Mouse (Mus musculus) heart, adult 8-10 months (tissue): Measurements from ENCODE around the gene Tmem132d. TPM values are rescaled to one million over a fixed set of nuclear protein-coding genes. Genes with fewer than 3 reads are reported as not detected.

Experiments used
- DNase-seq: peaks from one replicate; pipeline ENCODE4 v3.0.0; 2022; ENCODE audit warnings: low spot score
- total RNA-seq, 4 experiments: library from RNA; stranded (reverse); gene quantifications; 2 replicates each; pipeline ENCODE4 v1.2.4; 2022

Gene Tmem132d
- total RNA-seq, 4 experiments from 2014 or later, result not detected

DNA sequence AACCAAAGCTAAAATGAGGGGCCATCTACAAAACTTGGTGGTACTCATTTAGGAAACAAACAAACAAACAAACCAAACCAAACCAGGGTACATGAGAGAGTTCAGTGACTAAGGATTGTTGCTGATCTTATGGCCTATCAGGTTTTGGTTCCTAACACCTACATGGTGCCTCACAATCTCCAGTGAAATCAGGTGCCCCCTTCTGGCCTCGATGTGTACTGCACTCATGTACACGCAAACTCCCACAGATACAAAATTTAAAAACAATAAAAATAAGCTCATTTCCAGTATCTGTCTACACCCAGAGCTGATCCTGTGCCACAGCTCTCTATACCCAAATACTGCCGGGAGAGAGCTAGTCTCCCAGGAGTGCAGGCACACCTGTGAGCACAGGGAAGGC is 495.0 kb downstream of the Tmem132d start:
- DNase-seq, result no peak

GRCm38 (mm10) chr5:127929687-127930086 is 503.2 kb downstream of the Tmem132d start:
- no peak for DNase-seq

- DNase-seq, result no peak
Observed at GRCm38 (mm10) chr5:127926686-127927085, 506.2 kb downstream of the Tmem132d start.

GRCm38 (mm10) chr5:127924106-127924505 is 508.8 kb downstream of the Tmem132d start:
- DNase-seq, result no peak

GRCm38 (mm10) chr5:127919171-127919570 is 513.7 kb downstream of the Tmem132d start:
- no peak for DNase-seq

DNA sequence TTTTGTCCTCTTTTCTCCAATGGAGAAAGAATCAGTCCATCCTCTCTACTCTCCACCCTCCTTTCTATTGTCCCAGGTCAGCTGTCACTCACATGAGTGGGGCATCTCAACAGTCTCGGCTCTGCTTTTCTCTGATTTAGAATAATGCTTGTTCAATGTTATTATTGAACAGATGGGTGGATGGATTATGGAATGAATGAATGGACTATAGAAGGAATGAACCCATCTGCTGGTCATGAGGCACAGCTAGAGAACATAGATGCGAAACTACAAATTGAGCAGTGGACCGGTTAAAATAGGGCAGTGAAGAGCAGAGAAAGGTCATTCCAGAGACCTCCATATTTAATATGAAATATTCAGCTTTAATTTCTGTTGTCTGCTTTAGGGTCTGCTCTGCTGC is 514.5 kb downstream of the Tmem132d start:
- DNase-seq, result no peak

- DNase-seq, result no peak
Observed at GRCm38 (mm10) chr5:127914157-127914556, 518.7 kb downstream of the Tmem132d start.

- no peak for DNase-seq
Observed at GRCm38 (mm10) chr5:127911603-127912002, 521.3 kb downstream of the Tmem132d start.

- DNase-seq, result no peak
Observed at GRCm38 (mm10) chr5:127910356-127910755, 522.5 kb downstream of the Tmem132d start.

DNA sequence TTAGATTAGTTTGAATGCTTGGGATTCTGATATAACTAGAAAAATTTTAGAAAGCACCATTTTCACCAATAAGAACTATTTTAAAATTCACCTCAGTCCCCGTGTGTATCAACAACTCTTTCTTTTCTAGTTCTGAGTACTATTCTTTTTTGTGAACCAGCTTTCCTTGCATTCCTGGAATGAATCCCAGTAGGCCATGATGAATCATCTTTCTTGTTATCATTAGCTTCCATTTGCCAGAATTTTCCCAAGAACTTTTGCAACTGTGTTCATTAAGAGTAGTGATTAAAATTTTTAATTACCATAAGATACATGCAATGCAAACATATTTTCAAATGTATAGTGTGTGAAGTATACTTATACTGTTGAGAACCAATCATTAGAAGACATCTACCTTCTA is 537.7 kb downstream of the Tmem132d start:
- no peak for DNase-seq

DNA sequence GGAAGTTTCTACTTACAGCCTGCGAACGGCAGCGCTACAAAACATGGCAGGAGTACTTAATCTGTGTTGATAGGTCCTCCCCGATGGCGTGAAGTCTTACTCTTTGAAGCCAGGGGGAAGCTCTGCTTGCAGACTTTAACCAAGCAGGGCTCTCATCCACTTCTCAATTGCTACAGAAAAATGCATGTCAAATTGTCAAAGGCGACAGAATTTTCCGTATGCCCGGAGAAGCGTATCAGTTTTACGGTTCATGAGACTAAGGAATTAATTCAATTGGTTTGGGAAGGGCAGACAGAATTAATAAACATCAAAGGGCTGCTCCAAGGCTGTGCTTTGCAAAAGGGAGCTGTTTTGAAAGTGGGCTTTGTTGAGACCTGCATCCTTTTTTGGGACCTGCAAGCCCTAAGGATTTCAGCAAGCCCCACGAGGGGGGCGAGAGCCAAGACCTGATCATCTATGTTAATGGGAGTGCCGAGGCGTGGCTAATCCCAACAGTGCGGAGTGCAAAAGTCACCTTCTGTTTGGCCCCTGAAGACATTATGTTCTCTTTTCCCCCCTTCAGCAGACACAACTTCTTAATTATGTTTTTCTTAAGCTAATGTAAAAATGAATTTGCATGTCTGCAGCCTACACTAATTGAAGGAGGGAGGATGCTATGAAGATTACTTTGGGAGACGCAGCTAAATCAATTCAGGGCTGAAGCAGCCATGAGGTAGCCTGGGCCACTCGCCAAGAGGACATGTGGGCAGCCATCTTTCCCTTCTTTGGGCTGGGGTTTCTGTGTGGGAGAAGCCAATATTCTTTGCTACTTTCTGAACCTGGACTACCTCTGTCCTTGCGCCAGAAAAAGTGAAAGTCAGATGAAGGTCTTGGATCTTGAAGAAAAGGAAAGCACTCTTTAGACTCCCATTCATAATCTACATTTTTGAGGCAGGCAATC is 547.0 kb downstream of the Tmem132d start:
- DNase-seq, result no peak

- DNase-seq, result no peak
Observed at GRCm38 (mm10) chr5:127883021-127883420, 549.9 kb downstream of the Tmem132d start.

- no peak for DNase-seq
Observed at GRCm38 (mm10) chr5:127874461-127874860, 558.4 kb downstream of the Tmem132d start.

- DNase-seq, result no peak
Observed at GRCm38 (mm10) chr5:127865157-127865556, 567.7 kb downstream of the Tmem132d start.

GRCm38 (mm10) chr5:127859719-127860118 is 573.2 kb downstream of the Tmem132d start:
- DNase-seq, result no peak

DNA sequence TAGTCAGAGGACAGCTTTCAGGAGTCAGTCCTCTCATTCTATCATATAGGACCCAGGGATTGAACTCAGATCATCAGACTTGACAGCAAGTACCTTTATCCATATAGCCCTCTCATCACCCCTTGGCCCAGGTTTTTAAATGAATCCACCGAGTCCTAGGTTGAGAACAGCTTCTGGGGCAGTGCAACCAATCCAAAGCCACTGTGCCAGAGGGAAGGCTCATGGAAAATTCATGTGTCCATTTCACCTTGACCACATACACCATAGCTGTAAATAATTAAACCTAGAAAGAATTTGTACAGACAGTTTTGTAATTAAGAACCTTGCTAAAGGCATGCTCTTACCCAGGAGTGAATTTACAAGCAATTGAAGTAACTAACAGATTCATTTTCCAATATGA is 580.6 kb downstream of the Tmem132d start:
- DNase-seq, result no peak

- DNase-seq, result no peak
Observed at GRCm38 (mm10) chr5:127831791-127832190, 601.1 kb downstream of the Tmem132d start.

DNA sequence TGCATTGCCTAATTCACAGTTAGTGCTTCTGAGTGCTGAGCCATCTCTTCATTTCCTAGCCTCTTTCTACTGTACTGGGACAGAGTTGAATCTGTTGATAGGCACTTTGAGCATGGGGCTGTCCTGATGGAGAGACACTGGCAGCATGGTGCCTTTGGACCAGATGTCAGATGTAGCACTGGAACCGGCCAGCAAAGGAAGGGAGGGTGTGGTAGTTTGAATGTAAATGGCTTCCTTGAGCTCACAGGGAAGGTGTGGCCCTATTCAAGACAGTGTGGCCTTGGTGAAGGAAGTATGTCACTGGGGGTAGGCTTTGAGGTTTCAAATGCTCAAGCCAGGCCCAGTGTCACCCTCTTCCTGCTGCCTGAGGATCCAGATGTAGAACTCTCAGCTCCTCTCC is 602.0 kb downstream of the Tmem132d start:
- DNase-seq, result no peak

DNA sequence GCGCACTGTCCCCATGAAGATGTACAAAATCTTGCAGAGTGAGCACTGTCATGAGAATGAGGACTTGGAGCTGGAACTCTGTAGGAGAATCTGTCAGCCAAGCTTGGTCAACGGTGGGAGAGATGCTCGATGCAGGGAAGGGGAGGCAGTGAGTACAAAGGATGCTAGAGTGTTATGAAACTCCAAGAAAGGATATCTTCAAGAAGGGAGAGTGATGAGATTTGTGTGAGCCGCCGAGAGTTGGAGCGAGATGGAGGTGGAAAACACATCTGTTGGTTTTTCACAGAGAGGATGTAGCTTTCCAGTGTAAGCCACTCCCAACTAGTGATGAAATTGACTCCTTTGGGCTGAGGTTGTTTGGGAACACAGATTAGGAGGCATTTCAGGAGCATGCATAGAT is 604.1 kb downstream of the Tmem132d start:
- no peak for DNase-seq

GRCm38 (mm10) chr5:127821960-127822359 is 610.9 kb downstream of the Tmem132d start:
- no peak for DNase-seq

- no peak for DNase-seq
Observed at GRCm38 (mm10) chr5:127815292-127815691, 617.6 kb downstream of the Tmem132d start.

DNA sequence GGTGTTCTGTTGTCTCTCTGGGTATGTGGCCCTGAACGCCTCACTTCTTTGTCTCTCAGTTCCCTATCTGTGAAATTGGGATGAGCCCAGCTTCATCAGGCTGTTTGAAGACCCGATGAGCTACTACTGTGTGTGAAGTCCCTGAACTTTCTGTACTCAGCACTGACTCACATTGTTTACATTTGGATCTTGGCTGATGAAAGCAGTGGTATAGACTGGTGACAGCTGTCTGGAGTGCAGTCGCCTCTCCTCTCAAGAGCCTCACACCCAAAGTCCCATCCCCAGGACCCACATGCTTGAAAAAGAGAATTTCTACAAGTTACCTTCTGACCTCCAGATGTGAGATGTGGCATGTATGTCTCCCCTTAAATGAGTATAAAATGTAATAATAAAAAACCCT is 625.5 kb downstream of the Tmem132d start:
- DNase-seq, result no peak

GRCm38 (mm10) chr5:127806850-127807249 is 626.0 kb downstream of the Tmem132d start:
- DNase-seq, result no peak
